Mouse (Mus musculus): Measurements from ENCODE around the gene Nrxn3.

Gene Nrxn3

DNA sequence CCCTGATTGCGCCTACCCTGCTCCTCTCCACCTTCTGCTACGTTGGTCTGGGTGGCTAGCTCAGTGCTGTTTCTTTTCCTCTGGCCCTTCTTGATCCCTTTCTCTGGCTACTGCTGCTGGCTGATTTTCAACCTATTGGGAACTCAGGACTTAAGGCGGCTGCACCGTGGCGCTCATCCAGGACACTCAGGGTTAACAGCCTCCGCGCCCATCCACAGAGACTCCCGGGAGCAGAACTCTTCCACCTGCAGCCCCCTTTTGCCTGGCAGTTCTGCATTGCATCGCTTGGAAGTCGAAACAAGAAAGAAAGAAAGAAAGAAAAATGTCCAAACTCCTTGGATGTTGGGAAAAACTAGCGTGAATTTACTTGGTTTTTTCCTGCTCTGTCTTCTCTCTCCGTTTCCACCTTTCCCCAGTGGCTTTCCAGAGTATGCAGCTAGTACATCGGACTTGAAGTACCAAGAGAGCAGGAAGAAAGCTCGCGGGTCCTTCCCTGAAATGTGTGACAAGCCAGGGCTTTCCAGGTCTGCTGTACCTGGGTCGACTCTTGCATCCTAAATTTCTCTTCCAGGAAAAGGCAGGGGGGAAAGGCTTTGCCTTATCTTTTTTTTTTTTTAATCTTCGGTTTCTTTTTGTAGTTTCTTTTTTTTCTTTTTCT is 1090.0 kb downstream of the Nrxn3 start:
- DNase-seq (ENCODE audit: low read depth, low spot score) = no peak

- no peak for DNase-seq (ENCODE audit: low read depth, low spot score)
These were observed 1090.6 kb downstream of the Nrxn3 start for GRCm38 (mm10) chr12:89813294-89813693.

GRCm38 (mm10) chr12:89813718-89814117 is 1091.0 kb downstream of the Nrxn3 start:
- DNase-seq (ENCODE audit: low read depth, low spot score) = no peak

DNA sequence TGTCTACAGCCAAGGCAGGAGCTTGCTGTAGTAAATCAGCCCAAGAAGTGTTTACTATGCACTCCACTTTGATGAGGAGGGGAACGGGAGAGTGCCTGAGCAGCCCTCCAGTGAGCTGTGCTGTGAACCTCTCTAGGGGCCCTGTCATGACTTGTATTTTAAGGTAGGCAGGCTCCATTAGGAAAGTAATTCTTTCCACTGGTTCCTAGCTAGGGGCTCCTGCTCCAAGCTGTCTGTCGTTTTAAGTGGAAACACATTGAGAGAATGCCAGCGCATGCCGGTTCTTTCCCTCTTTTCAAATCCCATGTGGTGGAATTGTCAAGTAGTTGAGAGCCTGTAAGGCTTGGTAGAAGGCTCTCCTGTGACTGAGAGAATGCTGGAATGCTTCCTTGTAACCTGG is 1091.9 kb downstream of the Nrxn3 start:
- no peak for DNase-seq (ENCODE audit: low read depth, low spot score)

DNA sequence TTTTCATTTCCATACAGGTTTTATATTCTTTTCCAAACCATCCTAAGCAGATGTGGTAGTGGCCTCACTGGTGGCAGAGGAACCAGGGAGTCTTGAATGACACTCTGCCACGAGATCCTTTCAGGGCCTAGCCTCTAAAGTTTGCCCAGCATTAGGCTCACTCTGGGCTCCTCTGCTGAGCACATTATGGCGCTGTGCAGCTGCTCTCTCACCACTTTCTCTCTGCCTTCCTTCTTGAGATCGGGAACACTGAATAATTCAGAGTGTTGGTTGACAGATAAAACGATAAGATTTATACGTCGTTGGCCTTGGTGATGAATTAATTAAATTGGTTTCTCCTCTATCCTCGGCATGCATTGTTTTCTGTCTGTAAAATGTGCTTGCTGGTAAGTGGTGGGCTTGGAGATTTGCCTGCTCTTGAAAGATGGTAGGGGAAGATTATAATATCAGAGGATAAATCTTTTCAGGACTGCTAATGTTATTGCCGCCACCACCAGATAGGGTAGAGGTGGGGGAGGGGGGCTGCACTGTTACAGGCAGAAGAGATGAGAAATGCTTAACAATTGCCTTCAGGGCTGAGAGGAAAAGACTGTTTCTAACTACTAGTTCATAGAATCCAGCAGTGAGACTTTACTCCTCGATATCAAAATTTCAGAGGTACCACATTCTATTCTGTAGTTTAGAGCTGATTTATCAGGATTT is 1094.5 kb downstream of the Nrxn3 start:
- DNase-seq (ENCODE audit: low read depth, low spot score) = no peak

DNA sequence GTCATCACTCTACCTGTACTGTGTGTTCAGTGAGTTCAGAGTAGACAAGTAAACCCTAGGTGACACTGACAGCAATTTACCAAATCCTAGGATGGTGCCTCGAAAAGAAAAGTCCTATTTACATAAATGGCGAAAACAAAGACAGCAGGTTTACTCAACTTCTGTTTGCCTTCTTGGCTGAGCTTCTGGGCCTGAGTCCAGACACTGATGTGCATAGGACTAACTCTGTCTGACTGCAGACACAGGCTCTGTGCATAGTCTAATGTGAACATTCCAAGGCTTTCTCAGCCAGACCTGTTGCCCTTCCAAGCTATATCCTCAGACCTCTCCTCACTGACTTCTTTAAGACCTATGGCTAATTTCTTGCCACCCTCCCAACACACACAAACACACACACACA is 1095.5 kb downstream of the Nrxn3 start:
- DNase-seq (ENCODE audit: low read depth, low spot score) = no peak

DNA sequence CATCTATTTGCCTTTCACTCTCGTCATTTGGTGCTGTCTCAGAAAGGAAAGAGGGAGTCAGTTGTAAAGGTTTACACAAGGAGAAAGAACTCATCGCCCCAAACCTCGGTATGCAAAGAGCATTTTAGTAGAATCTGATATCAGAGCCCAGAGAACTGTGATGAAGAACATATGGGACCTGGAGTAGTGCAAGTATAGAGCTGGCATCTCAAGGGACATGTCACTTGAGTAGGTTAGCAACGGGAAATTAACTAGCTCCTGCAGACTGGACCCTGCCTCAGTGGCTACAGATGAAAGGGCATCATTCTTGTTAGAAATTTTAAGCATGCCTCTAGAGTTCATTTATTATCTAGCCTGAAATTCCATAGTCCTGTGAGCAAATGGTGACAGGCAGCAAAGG is 1099.5 kb downstream of the Nrxn3 start:
- no peak for DNase-seq (ENCODE audit: low read depth, low spot score)

DNA sequence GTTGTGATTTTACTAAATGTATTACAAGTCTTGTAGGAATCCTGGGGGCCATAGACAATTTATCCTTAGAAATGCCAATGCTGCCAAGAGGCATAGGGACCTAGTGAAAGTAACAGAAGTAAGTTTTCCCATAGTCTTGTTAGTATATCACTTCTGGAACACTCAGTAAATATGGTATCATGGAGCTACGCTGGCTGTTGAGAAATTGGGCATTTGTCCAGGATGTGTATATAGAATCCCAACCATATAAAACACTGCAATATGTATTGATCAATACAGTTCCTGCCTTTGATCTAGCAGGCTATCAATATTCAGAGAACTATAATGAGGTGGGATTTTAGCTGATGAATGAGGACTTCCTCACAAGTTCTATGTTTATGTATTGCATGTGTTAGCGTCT is 1107.3 kb downstream of the Nrxn3 start:
- DNase-seq (ENCODE audit: low read depth, low spot score) = no peak

GRCm38 (mm10) chr12:89830350-89830749 is 1107.7 kb downstream of the Nrxn3 start:
- DNase-seq (ENCODE audit: low read depth, low spot score) = no peak

DNA sequence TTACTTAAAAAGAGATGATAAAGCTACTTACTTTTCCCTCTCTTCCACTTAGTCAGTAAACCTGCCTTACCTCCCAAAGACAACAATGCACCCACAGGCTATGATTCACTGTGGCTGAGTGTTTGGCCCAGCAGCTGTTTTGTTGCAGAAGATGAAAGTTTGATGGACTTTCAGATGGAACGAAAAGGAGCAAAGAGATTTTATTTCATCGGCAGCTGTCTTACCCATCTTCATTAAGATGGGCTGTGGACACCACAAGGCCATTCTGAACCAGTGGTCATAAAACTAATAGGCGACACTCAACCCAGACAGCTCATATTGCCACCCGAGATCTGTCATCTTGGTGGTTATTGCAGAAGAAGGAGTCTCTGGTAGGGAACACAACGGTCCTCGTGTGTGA is 1108.6 kb downstream of the Nrxn3 start:
- no peak for DNase-seq (ENCODE audit: low read depth, low spot score)

DNA sequence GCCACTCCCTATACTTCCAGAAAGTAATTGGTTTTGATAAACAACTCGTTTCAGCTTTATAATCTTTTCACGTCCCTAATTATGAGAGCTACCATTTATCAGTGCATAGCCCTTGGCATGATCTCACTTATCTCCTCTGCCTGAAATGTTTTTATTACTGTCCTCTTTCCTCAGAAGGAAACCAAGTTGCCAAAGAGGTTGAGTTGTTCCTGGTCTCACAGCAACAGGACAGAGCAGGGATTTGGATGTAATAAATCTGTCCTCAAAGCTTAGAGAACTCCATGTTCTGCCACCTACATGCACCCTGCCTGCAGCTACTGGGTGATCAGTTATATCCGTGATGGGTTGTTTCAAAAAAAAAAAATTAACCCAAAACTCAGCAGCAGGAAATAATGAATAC is 1113.6 kb downstream of the Nrxn3 start:
- DNase-seq (ENCODE audit: low read depth, low spot score) = no peak

GRCm38 (mm10) chr12:89842861-89843260 is 1120.2 kb downstream of the Nrxn3 start:
- no peak for DNase-seq (ENCODE audit: low read depth, low spot score)

- DNase-seq (ENCODE audit: low read depth, low spot score) = no peak
These were observed 1125.4 kb downstream of the Nrxn3 start for GRCm38 (mm10) chr12:89848116-89848515.

- no peak for DNase-seq (ENCODE audit: low read depth, low spot score)
These were observed 1131.7 kb downstream of the Nrxn3 start for GRCm38 (mm10) chr12:89854355-89854754.

GRCm38 (mm10) chr12:89867124-89867523 is 1144.4 kb downstream of the Nrxn3 start:
- no peak for DNase-seq (ENCODE audit: low read depth, low spot score)

DNA sequence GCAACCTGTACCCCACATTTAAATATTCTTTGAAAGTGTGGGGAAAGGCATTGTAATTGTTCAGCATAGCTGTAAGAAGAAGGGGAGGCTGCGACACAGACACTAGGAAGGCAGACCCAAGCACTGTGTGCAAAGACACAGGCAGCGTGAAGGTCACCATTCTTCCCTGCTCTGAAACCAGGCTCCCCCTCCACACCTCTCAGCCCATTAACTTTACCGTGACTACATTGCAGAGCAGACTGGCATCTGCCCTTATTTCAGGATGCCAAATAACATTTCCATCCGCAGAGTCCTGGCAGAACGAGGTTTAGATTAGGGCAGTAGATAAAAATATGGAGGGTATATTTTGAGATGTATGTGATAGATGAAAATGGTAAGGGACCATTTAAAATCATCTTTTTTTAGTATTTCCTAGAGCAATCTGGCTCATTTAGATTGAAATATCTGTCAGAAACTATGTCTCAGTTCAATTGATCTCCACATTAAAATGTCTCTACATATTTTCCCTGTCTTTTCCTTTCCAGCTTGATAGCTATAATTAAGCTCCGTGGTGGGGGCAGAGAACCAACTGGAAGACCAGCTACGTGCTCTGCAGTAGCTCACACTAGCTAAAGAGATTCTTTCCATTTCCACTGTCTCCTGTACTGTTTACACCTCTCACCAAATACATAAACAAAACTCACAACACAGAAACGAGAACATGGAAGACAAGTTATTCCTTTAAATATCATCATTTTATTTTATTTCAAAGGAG is 1160.1 kb downstream of the Nrxn3 start:
- DNase-seq (ENCODE audit: low read depth, low spot score) = no peak

GRCm38 (mm10) chr12:89884576-89884975 is 1161.9 kb downstream of the Nrxn3 start:
- DNase-seq (ENCODE audit: low read depth, low spot score) = no peak

DNA sequence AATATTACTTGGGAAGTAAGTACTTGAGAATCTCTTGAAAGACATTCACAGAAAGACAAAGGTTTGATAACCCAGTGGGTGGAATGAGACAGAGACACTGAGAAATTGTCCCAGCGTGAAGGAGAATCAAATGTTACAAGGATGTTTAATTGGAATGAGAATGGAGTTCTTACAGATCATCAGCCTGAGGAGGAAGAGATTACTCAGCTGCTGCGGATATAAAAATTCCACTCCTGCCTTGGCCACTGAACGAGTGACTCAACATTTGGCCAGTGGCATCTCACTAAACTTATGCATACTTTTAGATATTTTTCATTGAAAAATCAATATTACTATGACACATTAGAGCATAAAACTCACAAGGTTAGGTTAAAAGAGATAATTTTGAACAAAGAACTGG is 1166.0 kb downstream of the Nrxn3 start:
- DNase-seq (ENCODE audit: low read depth, low spot score) = no peak

DNA sequence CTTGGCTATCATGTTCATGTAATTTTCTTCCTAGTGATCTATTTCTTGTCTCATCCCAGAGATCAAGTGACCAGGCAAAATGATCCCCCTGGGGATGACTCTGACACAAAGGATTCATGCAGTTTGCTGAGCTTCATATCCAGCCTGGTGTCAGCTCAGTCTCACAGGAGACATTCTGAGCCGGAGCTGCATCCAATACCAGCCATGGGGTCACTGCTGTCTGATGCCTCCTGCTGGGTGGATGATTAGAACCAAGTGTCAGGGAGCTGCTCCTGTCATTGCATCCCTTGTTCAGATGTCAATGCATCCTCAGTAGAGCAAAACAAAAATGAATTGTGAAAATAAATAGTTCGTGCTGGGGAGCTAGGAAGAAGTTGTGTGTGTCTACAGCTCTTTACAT is 1174.2 kb downstream of the Nrxn3 start:
- DNase-seq (ENCODE audit: low read depth, low spot score) = no peak

- no peak for DNase-seq (ENCODE audit: low read depth, low spot score)
These were observed 1186.9 kb downstream of the Nrxn3 start for GRCm38 (mm10) chr12:89909578-89909977.

- no peak for DNase-seq (ENCODE audit: low read depth, low spot score)
These were observed 1195.6 kb downstream of the Nrxn3 start for GRCm38 (mm10) chr12:89918138-89918829.

DNA sequence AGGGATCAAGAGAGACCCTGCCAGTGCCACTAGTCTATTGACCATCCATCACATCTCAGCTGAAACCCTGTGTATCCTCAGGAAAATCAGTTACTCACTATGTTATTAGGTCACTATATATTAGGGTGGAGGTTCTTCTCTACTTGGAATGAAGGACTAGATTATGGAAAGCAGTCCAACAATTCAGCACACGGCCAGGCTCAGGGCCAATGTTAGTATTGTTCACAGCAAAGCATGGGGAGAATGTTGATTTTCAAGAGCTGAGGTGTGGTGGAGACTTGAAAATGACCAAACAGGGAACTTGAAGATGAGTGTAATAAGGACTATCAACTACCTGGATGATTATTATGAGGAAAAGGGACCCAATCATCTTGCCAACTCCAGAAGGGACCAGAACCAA is 1209.7 kb downstream of the Nrxn3 start:
- no peak for DNase-seq (ENCODE audit: low read depth, low spot score)

All from WW6 (cell line).